Mouse (Mus musculus) thymus, adult 2 months (tissue): ENCODE results near the gene Cryba4.

Experiments
- CTCF ChIP-seq: fragments of 200-500 bp; IDR thresholded peaks from 2 replicates; pipeline ENCODE4 v1.5.1; 2012; ENCODE audit warnings: mild to moderate bottlenecking, control low read depth, low read length, moderate library complexity, borderline replicate concordance; ENCODE audit not compliant: control insufficient read depth, poor library complexity, insufficient read depth; ENCODE audit errors: extremely low read depth
- POLR2A ChIP-seq: fragments of 200-500 bp; IDR thresholded peaks from 2 replicates; pipeline ENCODE4 v1.6.1; 2012; ENCODE audit warnings: mild to moderate bottlenecking, low read length, control low read depth, moderate library complexity; ENCODE audit not compliant: control insufficient read depth, poor library complexity, insufficient read depth; ENCODE audit errors: extremely low read depth

DNA sequence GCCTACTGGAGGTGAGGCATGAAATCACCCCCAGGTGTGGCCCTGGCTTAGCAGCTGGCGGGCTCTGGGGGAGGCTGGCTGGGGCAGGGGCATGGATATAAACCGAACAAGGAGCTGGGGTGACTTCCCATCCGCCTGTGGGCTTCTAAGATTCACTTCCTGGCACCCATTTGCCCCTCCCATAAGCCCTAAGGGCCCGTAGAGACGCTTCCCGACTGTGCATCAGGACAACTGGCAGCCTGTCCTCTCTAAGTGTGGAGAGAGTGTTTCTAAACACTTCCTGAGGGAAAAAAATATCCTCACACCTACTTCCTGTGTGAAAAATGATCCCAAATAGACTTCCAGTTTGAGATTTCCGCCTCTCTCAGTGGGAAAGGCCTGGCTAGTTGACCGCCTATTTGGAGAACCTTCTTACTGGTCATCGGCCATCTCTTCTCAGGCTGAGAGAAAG is 36.5 kb downstream of the Cryba4 start:
- TF ChIP-seq POLR2A (no peak), CTCF (no peak)
